Mouse (Mus musculus): ENCODE data around the gene Batf. TPM values are rescaled to one million over a fixed set of nuclear protein-coding genes. Genes with fewer than 3 reads are reported as not detected.
A peak's percentile ranks its signal among the peaks of the same experiment; 100 is the strongest.

Gene Batf
- total and polyA plus RNA-seq, 2 experiments from 2014 or later: 1.4 to 2.6 TPM

- Histone ChIP-seq H3K4me2 (ENCODE audit: low read depth, low read length) (no peak overlapping the region), H3K4me3 (ENCODE audit: low read depth, low read length) (no peak overlapping the region), H3K4me1 (ENCODE audit: control insufficient read depth, insufficient read depth) (no peaks in the 10 kb centered on the region), H3K27ac (ENCODE audit: low read depth) (no peak overlapping the region), H3K9ac (replicated peaks; ENCODE audit: low read depth, low read length) (no peak overlapping the region), H3K36me3 (replicated peaks; ENCODE audit: control insufficient read depth, insufficient read depth, low read length) (no peaks in the 10 kb centered on the region), H3K27me3 (ENCODE audit: control insufficient read depth, insufficient read depth, low read length) (no peaks in the 10 kb centered on the region), H3K9me3 (replicated peaks; ENCODE audit: control insufficient read depth, low read length) (no peaks in the 10 kb centered on the region)
- ATAC-seq (ENCODE audit: insufficient read depth, low read depth) (0 out of 2 replicates have a peak, but pooled peaks have one; percentile 33), DNase-seq (ENCODE audit: low spot score) (peak; percentile 57)
- TF ChIP-seq EP300 (IDR thresholded peaks at IDR 0.05; ENCODE audit: low read depth): no peak
- peak; percentile 97 for TF ChIP-seq CTCF (IDR thresholded peaks at IDR 0.05; ENCODE audit: low read depth)
- 35% methylated on average over 17 of the region's 17 CpGs for WGBS
Observed at GRCm38 (mm10) chr12:85729022-85729944, 42.8 kb downstream of the Batf start.

GRCm38 (mm10) chr12:85729945-85730290, 43.4 kb downstream of the Batf start:
- DNase-seq (ENCODE audit: low spot score): no peak

GRCm38 (mm10) chr12:85736203-85736602, 49.7 kb downstream of the Batf start:
- TF ChIP-seq EP300 (IDR thresholded peaks at IDR 0.05; ENCODE audit: low read depth) (no peak), CTCF (IDR thresholded peaks at IDR 0.05; ENCODE audit: low read depth) (no peak)
- H3K4me3 ChIP-seq (ENCODE audit: low read depth, low read length): no peak overlapping the region

More at GRCm38 (mm10) chr12:85729945-85730290, 43.4 kb downstream of the Batf start:
- H3K4me1 ChIP-seq (ENCODE audit: control insufficient read depth, insufficient read depth): no peaks in the 10 kb centered on the region
- TF ChIP-seq CTCF (IDR thresholded peaks at IDR 0.05; ENCODE audit: low read depth) (no peak), EP300 (IDR thresholded peaks at IDR 0.05; ENCODE audit: low read depth) (no peak)
- no peak overlapping the region for H3K4me3 ChIP-seq (ENCODE audit: low read depth, low read length)
- no peaks in the 10 kb centered on the region for H3K9me3 ChIP-seq (replicated peaks; ENCODE audit: control insufficient read depth, low read length)
- no peaks in the 10 kb centered on the region for H3K36me3 ChIP-seq (replicated peaks; ENCODE audit: control insufficient read depth, insufficient read depth, low read length)
- ATAC-seq (ENCODE audit: insufficient read depth, low read depth): no peak
- H3K9ac ChIP-seq (replicated peaks; ENCODE audit: low read depth, low read length): no peak overlapping the region
- no peak overlapping the region for H3K4me2 ChIP-seq (ENCODE audit: low read depth, low read length)
- 49% methylated on average over 6 of the region's 6 CpGs for WGBS
- H3K27ac ChIP-seq (ENCODE audit: low read depth): no peak overlapping the region
- no peaks in the 10 kb centered on the region for H3K27me3 ChIP-seq (ENCODE audit: control insufficient read depth, insufficient read depth, low read length)

GRCm38 (mm10) chr12:85736960-85737359, 50.5 kb downstream of the Batf start:
- Histone ChIP-seq H3K4me1 (ENCODE audit: control insufficient read depth, insufficient read depth) (0 out of 2 replicates have a peak, but pooled peaks cover 2% of the 10 kb centered on the region), H3K4me3 (ENCODE audit: low read depth, low read length) (no peak overlapping the region), H3K36me3 (replicated peaks; ENCODE audit: control insufficient read depth, insufficient read depth, low read length) (no peaks in the 10 kb centered on the region), H3K9me3 (replicated peaks; ENCODE audit: control insufficient read depth, low read length) (no peaks in the 10 kb centered on the region), H3K27me3 (ENCODE audit: control insufficient read depth, insufficient read depth, low read length) (no peaks in the 10 kb centered on the region), H3K9ac (replicated peaks; ENCODE audit: low read depth, low read length) (no peak overlapping the region), H3K27ac (ENCODE audit: low read depth) (no peak overlapping the region), H3K4me2 (ENCODE audit: low read depth, low read length) (no peak overlapping the region)
- 60% methylated on average over 3 of the region's 3 CpGs for WGBS
- TF ChIP-seq EP300 (IDR thresholded peaks at IDR 0.05; ENCODE audit: low read depth) (no peak), CTCF (IDR thresholded peaks at IDR 0.05; ENCODE audit: low read depth) (no peak)
- ATAC-seq (ENCODE audit: insufficient read depth, low read depth) (no peak), DNase-seq (ENCODE audit: low spot score) (no peak)

More at GRCm38 (mm10) chr12:85736203-85736602, 49.7 kb downstream of the Batf start:
- Histone ChIP-seq H3K27ac (ENCODE audit: low read depth) (no peak overlapping the region), H3K27me3 (ENCODE audit: control insufficient read depth, insufficient read depth, low read length) (no peaks in the 10 kb centered on the region), H3K9ac (replicated peaks; ENCODE audit: low read depth, low read length) (no peak overlapping the region), H3K4me2 (ENCODE audit: low read depth, low read length) (no peak overlapping the region), H3K4me1 (ENCODE audit: control insufficient read depth, insufficient read depth) (0 out of 2 replicates have a peak, but pooled peaks cover 2% of the 10 kb centered on the region), H3K36me3 (replicated peaks; ENCODE audit: control insufficient read depth, insufficient read depth, low read length) (no peaks in the 10 kb centered on the region), H3K9me3 (replicated peaks; ENCODE audit: control insufficient read depth, low read length) (no peaks in the 10 kb centered on the region)
- ATAC-seq (ENCODE audit: insufficient read depth, low read depth) (no peak), DNase-seq (ENCODE audit: low spot score) (no peak)
- WGBS: 53% methylated on average over 2 of the region's 2 CpGs

- Histone ChIP-seq H3K4me1 (ENCODE audit: control insufficient read depth, insufficient read depth) (peaks cover 20% of the 10 kb centered on the region; the same call in 1 of the 2 replicates), H3K4me2 (ENCODE audit: low read depth, low read length) (peak within 1 kb of the TSS; percentile 91), H3K4me3 (ENCODE audit: low read depth, low read length) (peak within 1 kb of the TSS; percentile 55), H3K9ac (replicated peaks; ENCODE audit: low read depth, low read length) (peak within 1 kb of the TSS; percentile 54), H3K27ac (ENCODE audit: low read depth) (peak within 1 kb of the TSS; percentile 78), H3K27me3 (ENCODE audit: control insufficient read depth, insufficient read depth, low read length) (peaks cover 5% of the 10 kb centered on the region; the same call in 1 of the 2 replicates), H3K36me3 (replicated peaks; ENCODE audit: control insufficient read depth, insufficient read depth, low read length) (no peaks in the 10 kb centered on the region), H3K9me3 (replicated peaks; ENCODE audit: control insufficient read depth, low read length) (no peaks in the 10 kb centered on the region)
- WGBS: 1% methylated on average over 49 of the region's 51 CpGs
- TF ChIP-seq EP300 (IDR thresholded peaks at IDR 0.05; ENCODE audit: low read depth): no peak
- TF ChIP-seq CTCF (IDR thresholded peaks at IDR 0.05; ENCODE audit: low read depth): peak; percentile 90
- DNase-seq (ENCODE audit: low spot score) (peak; percentile 89), ATAC-seq (ENCODE audit: insufficient read depth, low read depth) (peak; percentile 92)
Observed at GRCm38 (mm10) chr12:85745827-85746695, 59.6 kb downstream of the Batf start, which contains the start of gene Flvcr2. Gene Flvcr2 (plus strand): TSS chr12:85746539.
